Mouse (Mus musculus) heart, adult 8-10 months (tissue): Measurements from ENCODE around the gene Samd11. TPM values are rescaled to one million over a fixed set of nuclear protein-coding genes. Genes with fewer than 3 reads are reported as not detected.

Experiments used
- DNase-seq: peaks from one replicate; pipeline ENCODE4 v3.0.0; 2022; ENCODE audit warnings: low spot score
- microRNA-seq: library from miRNA; unstranded; fragments of <30 nt; microRNA quantifications from one replicate; pipeline ENCODE4 v1.2.0, GENCODE M21; 2022
- total RNA-seq, 4 experiments: library from RNA; stranded (reverse); gene quantifications; 2 replicates each; pipeline ENCODE4 v1.2.4; 2022

Gene Samd11
- total RNA-seq, 4 experiments from 2014 or later = 0.22 TPM; not detected in 2

- DNase-seq = no peak
Observed at GRCm38 (mm10) chr4:156213134-156213533, 42.3 kb downstream of the Samd11 start.

GRCm38 (mm10) chr4:156209963-156210635 is 45.4 kb downstream of the Samd11 start:
- no peak for DNase-seq

GRCm38 (mm10) chr4:156208872-156209271 is 46.6 kb downstream of the Samd11 start:
- DNase-seq = no peak

- no peak for DNase-seq
Observed at GRCm38 (mm10) chr4:156203413-156204131, 51.9 kb downstream of the Samd11 start.

GRCm38 (mm10) chr4:156203001-156203412 is 52.5 kb downstream of the Samd11 start, which contains the start of gene AW011738:
Gene AW011738 (plus strand): TSS chr4:156203304.
- DNase-seq = peak; percentile 79

DNA sequence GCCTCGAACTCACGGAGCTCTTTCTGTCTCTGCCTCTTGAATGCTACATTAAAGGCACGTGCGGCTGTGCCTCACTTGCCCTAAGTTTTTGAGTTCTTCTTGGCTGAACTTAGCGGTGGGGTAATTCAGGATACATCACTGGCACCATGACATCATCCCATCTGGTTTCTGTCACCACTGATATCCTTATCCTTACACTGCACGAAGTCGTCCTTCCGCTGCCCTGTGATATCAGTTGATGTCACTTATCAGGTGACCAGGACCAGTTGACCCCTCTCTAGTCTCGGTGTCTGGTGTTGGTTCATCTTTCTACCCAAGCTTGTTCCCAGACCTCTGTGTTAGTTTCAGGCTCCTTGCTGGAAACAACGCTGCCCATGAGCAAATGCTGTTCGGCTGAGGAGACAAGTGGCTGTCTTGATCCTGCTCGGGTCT is 53.0 kb downstream of the Samd11 start:
- no peak for DNase-seq

GRCm38 (mm10) chr4:156200623-156201475 is 54.6 kb downstream of the Samd11 start, which contains the start of gene Isg15:
Gene Isg15 (minus strand): TSS chr4:156200818.
- peak; percentile 58 for DNase-seq

GRCm38 (mm10) chr4:156197829-156198205 is 57.6 kb downstream of the Samd11 start:
- DNase-seq = peak; percentile 86

DNA sequence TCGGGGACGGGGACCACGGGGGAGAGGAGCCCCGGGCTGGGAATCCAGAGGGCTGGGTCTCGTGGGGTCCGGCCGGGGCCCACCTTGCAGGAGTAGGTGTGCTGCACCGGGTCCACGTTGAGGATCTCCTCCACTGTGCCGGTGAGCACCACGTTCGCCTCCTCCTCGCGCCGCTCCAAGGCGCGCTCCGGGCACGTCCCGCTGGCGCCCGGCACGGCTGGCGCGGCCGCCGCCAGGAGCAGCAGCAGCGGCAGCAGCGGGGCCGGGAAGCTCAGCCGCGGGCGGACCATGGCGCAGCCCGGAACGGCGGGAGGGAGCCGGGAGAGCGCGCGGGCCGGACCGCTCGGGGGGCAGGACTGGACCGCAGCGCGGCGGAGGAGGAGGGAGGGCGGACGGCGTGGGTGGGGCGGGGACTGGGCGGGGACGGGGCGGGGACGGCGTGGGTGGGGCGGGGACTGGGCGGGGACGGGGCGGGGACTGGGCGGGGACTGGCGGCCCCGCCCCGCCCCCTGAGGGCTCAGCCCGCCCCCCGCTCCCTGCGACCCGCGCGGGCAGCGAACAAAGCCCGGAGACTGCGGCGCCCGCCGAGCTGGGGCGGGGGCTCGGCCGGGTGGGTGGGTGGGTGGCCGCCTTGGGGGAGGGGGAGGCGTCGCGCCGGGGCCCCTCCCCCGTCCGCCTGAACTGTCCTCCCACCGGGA is 58.2 kb downstream of the Samd11 start, which contains the start of gene Agrn:
Agrn (minus strand) TSS at position 358 of the 698 bp plus-strand sequence.
- DNase-seq = no peak

Small RNA genes lying within 50 kb of the gene (microRNA-seq; reads per million reads assigned to microRNA genes)
- gene Mir7658 = 2.5 reads per million

Other genes with a start within 250 kb of the Samd11 start
- gene Tnfrsf4, start 241.8 kb downstream of the Samd11 start, total RNA-seq = not detected
- gene Tnfrsf18, start 229.5 kb downstream of the Samd11 start, total RNA-seq = under 1 TPM in 2 of 4 experiments, not detected in 2; 0.25 to 0.75 TPM
- under 1 TPM in 1 of 4 experiments, not detected in 3; 0.28 TPM for gene Ttll10, start 196.2 kb downstream of the Samd11 start, total RNA-seq
- gene 9430015G10Rik, start 145.7 kb downstream of the Samd11 start, total RNA-seq = 1 to 10 TPM; 2.1 to 3.3 (median 2.3) TPM
- gene Rnf223, start 125.1 kb downstream of the Samd11 start, total RNA-seq = under 1 TPM in 1 of 4 experiments, not detected in 3; 0.09 TPM
- 10 to 100 TPM; 21.0 to 27.6 (median 24.5) TPM for gene Agrn, start 58.2 kb downstream of the Samd11 start, total RNA-seq
- 1 to 10 TPM; 1.7 to 2.8 (median 2.0) TPM for gene Isg15, start 54.8 kb downstream of the Samd11 start, total RNA-seq
- gene AW011738, start 52.4 kb downstream of the Samd11 start, total RNA-seq = 10 to 100 TPM; 10.1 to 14.4 (median 12.2) TPM
- 100 to 1,000 TPM; 327 to 378 (median 333) TPM for gene Perm1, start 39.8 kb downstream of the Samd11 start, total RNA-seq
- gene Plekhn1, start 20.8 kb downstream of the Samd11 start, total RNA-seq = 10 to 100 TPM in 3 of 4 experiments, 1 to 10 TPM in 1; 9.5 to 11.8 (median 10.9) TPM
- gene Noc2l, start 19.6 kb downstream of the Samd11 start, total RNA-seq = 10 to 100 TPM; 22.1 to 24.5 (median 22.8) TPM
- gene Vmn2r-ps159, start 75.4 kb upstream of the Samd11 start, total RNA-seq = not detected